Mouse (Mus musculus): ENCODE measurements around the gene Armt1. TPM values are rescaled to one million over a fixed set of nuclear protein-coding genes. Genes with fewer than 3 reads are reported as not detected.
"Not testable (repeated sequence)": the region's sequence is repeated elsewhere in the genome, so short reads cannot be mapped to it uniquely, and the experiment has no call there.

Armt1 gene
- total RNA-seq, 2 experiments from 2014 or later: 46.8 to 52.3 TPM

- ATAC-seq (replicated peaks; ENCODE audit: poor library complexity, severe bottlenecking): no peak
Measured at GRCm38 (mm10) chr10:4432996-4433755, 909 bp downstream of the Armt1 start.

GRCm38 (mm10) chr10:4433871-4434270 lies 1.6 kb downstream of the Armt1 start:
- not testable (repeated sequence) for ATAC-seq (replicated peaks; ENCODE audit: poor library complexity, severe bottlenecking)

GRCm38 (mm10) chr10:4435416-4435815 lies 3.1 kb downstream of the Armt1 start:
- no peak for ATAC-seq (replicated peaks; ENCODE audit: poor library complexity, severe bottlenecking)

- ATAC-seq (replicated peaks; ENCODE audit: poor library complexity, severe bottlenecking): peak; percentile 68
Measured at GRCm38 (mm10) chr10:4456409-4456808, 24.1 kb downstream of the Armt1 start.

GRCm38 (mm10) chr10:4460201-4460600 lies 27.9 kb downstream of the Armt1 start:
- peak; percentile 49; the same call in 1 of the 2 replicates for ATAC-seq (replicated peaks; ENCODE audit: poor library complexity, severe bottlenecking)

GRCm38 (mm10) chr10:4465799-4466198 lies 33.5 kb downstream of the Armt1 start:
- ATAC-seq (replicated peaks; ENCODE audit: poor library complexity, severe bottlenecking): no peak

GRCm38 (mm10) chr10:4469406-4469805 lies 37.1 kb downstream of the Armt1 start:
- peak; percentile 68 for ATAC-seq (replicated peaks; ENCODE audit: poor library complexity, severe bottlenecking)

GRCm38 (mm10) chr10:4473591-4473993 lies 41.3 kb downstream of the Armt1 start:
- ATAC-seq (replicated peaks; ENCODE audit: poor library complexity, severe bottlenecking): no peak

GRCm38 (mm10) chr10:4475431-4475830 lies 43.2 kb downstream of the Armt1 start:
- ATAC-seq (replicated peaks; ENCODE audit: poor library complexity, severe bottlenecking): no peak

- no peak for ATAC-seq (replicated peaks; ENCODE audit: poor library complexity, severe bottlenecking)
Measured at GRCm38 (mm10) chr10:4476604-4477003, 44.3 kb downstream of the Armt1 start.

GRCm38 (mm10) chr10:4480929-4481328 lies 48.7 kb downstream of the Armt1 start:
- no peak for ATAC-seq (replicated peaks; ENCODE audit: poor library complexity, severe bottlenecking)

- ATAC-seq (replicated peaks; ENCODE audit: poor library complexity, severe bottlenecking): peak; percentile 94
Measured at GRCm38 (mm10) chr10:4481695-4482094, 49.4 kb downstream of the Armt1 start.

GRCm38 (mm10) chr10:4482355-4482754 lies 50.1 kb downstream of the Armt1 start, which contains the start of gene Ccdc170:
Gene Ccdc170, plus strand, starts transcription at chr10:4482502.
- no peak for ATAC-seq (replicated peaks; ENCODE audit: poor library complexity, severe bottlenecking)

GRCm38 (mm10) chr10:4483848-4484247 lies 51.6 kb downstream of the Armt1 start:
- ATAC-seq (replicated peaks; ENCODE audit: poor library complexity, severe bottlenecking): no peak

GRCm38 (mm10) chr10:4484986-4485385 lies 52.7 kb downstream of the Armt1 start:
- peak; percentile 63 for ATAC-seq (replicated peaks; ENCODE audit: poor library complexity, severe bottlenecking)

GRCm38 (mm10) chr10:4489865-4490264 lies 57.6 kb downstream of the Armt1 start:
- ATAC-seq (replicated peaks; ENCODE audit: poor library complexity, severe bottlenecking): no peak

GRCm38 (mm10) chr10:4491281-4491680 lies 59.0 kb downstream of the Armt1 start:
- ATAC-seq (replicated peaks; ENCODE audit: poor library complexity, severe bottlenecking): no peak

GRCm38 (mm10) chr10:4492045-4492444 lies 59.8 kb downstream of the Armt1 start:
- ATAC-seq (replicated peaks; ENCODE audit: poor library complexity, severe bottlenecking): no peak

GRCm38 (mm10) chr10:4492909-4493308 lies 60.6 kb downstream of the Armt1 start:
- ATAC-seq (replicated peaks; ENCODE audit: poor library complexity, severe bottlenecking): no peak; the same call in 1 of the 2 replicates

- ATAC-seq (replicated peaks; ENCODE audit: poor library complexity, severe bottlenecking): no peak
Measured at GRCm38 (mm10) chr10:4503251-4503650, 71.0 kb downstream of the Armt1 start.
